Mouse (Mus musculus) mouse embryonic stem cell (cell line): Measurements from ENCODE around the gene Prom1.

ENCODE experiments used
- in situ Hi-C, 2 experiments: fragments of 300-500 bp; cut with MboI; formaldehyde crosslinking; loops; 1 replicate in 1 of 2; 3 replicates in 1 of 2; pipeline ENCODE4 v1.14.3; 2019 to 2020; ENCODE audit warnings: low sequenced_read_pairs in 2 of 2, low pct_unique_long_range_greater_than_20kb in 1 of 2, mixed read lengths in 1 of 2; ENCODE audit not compliant: unreplicated experiment in 1 of 2

Gene Prom1

GRCm38 (mm10) chr5:43989017-43989416 lies 112.8 kb downstream of the Prom1 start:
- in situ Hi-C loops, result no loop called here

GRCm38 (mm10) chr5:43986212-43986611 lies 115.6 kb downstream of the Prom1 start:
- in situ Hi-C loops, result no loop called here

DNA sequence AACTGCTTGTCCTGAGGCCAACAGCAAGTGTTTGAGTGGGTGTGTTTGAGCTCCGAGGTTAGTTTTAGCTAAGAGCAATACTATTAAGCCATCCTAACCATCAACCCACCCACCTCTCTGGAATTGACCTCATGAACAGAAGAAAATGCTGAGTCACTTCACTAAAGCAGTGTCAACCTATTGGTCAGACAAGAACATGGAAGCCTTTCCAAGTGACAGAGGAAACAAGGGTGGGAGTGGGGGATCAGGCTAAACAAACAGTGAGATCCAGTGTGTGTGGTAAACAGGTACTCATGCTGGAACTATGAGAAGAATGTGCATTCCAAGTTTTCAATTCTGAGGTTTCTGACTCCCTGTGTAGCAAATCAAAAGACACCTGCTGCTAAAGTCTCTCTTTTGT lies 118.9 kb downstream of the Prom1 start:
- in situ Hi-C loops, result loop anchor here in 1 of 2 experiments (5.0 kb wide), 1 partner anchor 56 kb away; no protein-coding TSS in a partner anchor

DNA sequence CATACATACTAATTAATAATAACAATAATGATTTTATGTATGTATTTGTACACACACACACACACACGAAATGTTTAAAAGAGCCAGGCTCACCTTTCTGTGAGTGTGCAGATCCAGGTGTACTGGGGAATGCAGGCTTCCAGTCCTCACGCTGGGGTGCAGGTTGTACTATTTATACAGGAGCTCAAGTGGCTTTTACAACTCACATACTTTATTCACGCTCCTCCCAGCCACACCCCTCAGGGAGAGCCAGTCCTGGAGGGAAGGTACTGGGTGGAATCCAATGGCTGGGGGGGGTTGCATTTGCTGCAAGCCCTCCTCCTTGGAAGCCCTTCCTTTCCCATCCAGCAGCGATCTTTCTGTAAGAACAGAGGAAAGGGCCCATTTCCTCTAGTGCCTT lies 120.2 kb downstream of the Prom1 start, which contains the start of gene Fgfbp1:
Fgfbp1 (minus strand) TSS at position 160 of the 400 bp plus-strand sequence.
- in situ Hi-C loops, result loop anchor here in 1 of 2 experiments (5.0 kb wide), 1 partner anchor 54 kb away; no protein-coding TSS in a partner anchor

DNA sequence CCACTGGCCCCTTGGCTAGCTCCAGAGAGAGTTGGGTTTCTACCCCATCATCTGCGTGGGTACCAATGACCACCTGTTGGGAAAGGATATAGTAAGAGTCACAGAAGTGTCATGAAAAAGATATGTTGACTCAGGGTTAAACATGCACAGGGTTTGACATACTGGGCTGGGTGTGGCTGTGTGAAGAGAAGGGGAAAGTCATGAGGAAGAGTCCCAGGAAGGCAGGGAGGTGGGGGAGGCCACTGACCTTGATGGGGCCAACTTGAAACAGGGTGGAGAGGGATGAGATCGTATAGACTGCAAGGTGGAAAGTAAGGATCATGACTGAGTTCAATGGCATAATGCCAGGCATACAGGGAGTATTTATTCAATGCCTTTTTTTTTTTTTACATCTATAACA lies 121.4 kb downstream of the Prom1 start:
- in situ Hi-C loops, result loop anchor here in 1 of 2 experiments (5.0 kb wide), 1 partner anchor 53 kb away; no protein-coding TSS in a partner anchor

- in situ Hi-C loops, result no loop called here
These were observed 124.8 kb downstream of the Prom1 start for GRCm38 (mm10) chr5:43976821-43977561.

DNA sequence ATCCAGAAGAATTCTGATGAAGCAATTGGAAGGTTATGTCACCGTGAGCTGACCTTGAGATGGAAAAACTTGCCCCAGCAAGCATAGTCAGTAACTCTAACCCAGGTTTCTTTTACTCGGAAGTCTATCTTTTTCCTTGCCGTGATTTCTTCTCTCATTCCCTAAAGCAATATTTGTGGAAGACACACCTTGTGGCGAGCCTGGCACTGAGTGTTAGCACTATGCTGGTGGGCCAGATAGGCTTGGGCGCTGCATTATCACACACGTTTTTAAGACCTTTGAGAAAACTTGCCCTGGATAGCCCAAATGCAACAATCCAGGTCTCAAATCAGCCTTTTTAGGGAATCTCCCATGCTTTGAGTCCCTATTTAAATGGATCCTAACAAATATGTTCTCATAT lies 127.7 kb downstream of the Prom1 start:
- in situ Hi-C loops, result no loop called here

- in situ Hi-C loops, result no loop called here
These were observed 130.7 kb downstream of the Prom1 start for GRCm38 (mm10) chr5:43971156-43971555.

DNA sequence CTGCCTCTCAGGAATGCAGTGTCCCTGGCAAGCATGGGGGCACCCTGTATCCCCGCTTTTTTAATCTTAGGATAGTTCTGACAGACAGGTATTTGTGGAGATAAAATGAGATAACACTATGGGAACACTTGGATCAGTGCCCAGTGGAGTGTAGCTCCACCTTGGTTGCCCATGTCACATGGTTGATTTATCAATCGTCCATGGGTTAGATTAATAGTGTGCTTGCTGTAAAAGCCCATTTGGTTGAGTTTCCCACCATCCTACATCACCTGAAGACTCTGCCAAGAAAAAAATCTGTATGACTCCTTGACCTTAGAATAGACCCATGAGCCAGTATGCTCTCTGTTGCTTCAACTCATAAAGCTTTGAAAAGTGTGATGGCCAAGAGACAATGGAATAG lies 131.3 kb downstream of the Prom1 start:
- in situ Hi-C loops, result no loop called here

- in situ Hi-C loops, result no loop called here
These were observed 133.2 kb downstream of the Prom1 start for GRCm38 (mm10) chr5:43968634-43969033.

- in situ Hi-C loops, result no loop called here
These were observed 140.8 kb downstream of the Prom1 start for GRCm38 (mm10) chr5:43961056-43961455.

- in situ Hi-C loops, result no loop called here
These were observed 141.9 kb downstream of the Prom1 start for GRCm38 (mm10) chr5:43959884-43960440.

DNA sequence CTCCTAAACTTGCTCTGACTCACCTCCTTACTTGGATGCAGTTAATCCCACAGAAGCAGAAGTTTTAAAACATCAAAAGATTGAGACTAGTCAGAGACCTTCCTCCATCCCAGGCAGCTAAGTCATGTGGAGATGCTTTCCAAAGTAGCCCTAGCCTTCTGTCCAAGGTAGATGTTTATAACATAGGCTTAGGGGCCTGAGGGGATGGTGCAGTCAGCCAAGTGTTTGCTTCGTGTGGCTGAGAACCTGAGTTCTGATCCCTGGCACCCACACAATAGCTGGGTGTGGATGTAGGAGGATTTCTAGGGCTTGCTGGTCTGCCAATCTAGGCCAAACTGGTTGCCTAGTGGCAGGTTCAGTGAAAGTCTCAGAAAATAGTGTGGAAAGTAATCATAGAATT lies 148.6 kb downstream of the Prom1 start:
- in situ Hi-C loops, result no loop called here

DNA sequence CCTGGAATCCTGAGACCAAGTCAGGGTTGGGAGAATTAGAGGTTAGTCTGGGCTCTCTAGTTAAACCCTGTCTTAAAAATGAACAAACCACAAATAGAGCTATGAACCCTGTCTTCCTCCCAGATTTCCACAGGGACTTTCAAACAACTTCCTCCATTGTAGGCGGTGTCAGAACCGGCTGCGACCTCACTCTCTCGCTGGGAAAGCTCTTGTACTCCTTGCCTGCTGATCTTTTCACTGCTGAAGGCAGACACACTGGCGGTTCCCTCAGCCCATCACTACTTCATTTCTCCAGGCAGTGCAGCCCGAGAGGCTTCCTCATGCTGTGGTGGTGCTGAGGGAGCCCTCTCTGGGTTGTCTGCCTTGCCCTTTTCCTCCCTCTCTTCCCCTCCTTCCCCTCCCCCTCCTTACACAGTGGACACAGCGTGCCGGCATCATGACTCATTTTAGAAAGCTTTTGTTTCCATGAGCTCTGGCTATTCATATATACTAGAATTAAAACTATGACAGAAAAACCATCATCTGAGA lies 153.0 kb downstream of the Prom1 start:
- in situ Hi-C loops, result no loop called here

- in situ Hi-C loops, result no loop called here
These were observed 153.6 kb downstream of the Prom1 start for GRCm38 (mm10) chr5:43948111-43948743.

- in situ Hi-C loops, result no loop called here
These were observed 154.4 kb downstream of the Prom1 start for GRCm38 (mm10) chr5:43947330-43947977.
